ENCODE assay signal across 8 mouse cellular contexts in the genomic region with DNA sequence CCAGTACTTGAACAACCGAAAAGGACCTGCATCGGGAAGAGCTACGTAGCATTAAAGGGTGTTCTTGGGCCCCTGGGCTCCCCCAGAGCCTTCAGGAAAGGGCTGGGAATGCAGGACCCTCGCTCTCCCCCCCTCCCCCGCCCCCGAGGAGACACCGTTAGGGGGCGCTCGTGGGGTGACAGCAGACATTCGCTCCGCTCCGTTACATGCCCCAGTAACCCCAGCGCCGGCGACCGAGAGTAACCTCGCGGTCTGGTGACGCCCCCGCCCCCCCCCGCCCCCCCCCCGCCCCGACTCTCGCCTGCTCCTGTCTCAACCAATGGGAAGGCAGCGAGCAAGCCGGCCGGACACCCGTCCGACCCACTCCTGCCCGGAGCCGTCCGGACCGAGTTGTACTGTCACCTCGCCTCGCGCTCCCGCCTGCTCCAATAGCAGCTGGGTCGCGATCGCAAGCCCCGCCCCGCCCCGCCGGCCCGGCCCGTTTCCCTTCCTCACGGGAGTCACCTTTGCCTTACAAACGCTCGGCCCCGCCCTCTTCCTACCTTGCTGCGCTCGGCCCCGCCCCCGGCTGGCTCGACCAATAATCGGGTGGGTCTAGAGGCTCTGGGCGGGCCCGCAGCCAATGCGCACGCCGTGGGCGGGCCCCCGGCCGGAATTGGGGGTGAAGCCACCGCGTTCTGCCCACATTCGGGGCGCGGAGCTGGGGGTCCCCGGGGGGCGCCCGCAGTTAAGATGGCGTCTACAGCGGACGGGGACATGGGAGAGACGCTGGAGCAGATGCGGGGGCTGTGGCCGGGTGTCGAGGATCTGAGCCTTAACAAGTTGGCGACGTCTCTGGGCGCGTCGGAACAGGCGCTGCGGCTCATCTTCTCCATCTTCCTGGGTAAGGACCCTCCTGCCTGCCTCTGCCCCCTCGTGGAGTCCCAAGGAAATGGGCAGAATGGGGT. TPM values are rescaled to one million over a fixed set of nuclear protein-coding genes. Genes with fewer than 3 reads are reported as not detected.
DNase-seq lines count a peak whose midpoint lies in the region; ATAC-seq and TF ChIP-seq lines count a peak whose summit lies in the region.

Gene Lpcat3, plus strand, starts transcription at position 551 of the 947 bp plus-strand sequence.

- TF ChIP-seq CTCF in ES-Bruce4 (IDR thresholded peaks at IDR 0.05; ENCODE audit: low read depth, low read length) = peak; percentile 53
- TF ChIP-seq CTCF in liver, postnatal 0 days (IDR thresholded peaks at IDR 0.05; ENCODE audit: low read depth) = peak; percentile 80

- no peaks in the 10 kb centered on the region for H3K36me3 ChIP-seq in ES-Bruce4 (ENCODE audit: control insufficient read depth, insufficient read depth, low read length, poor library complexity, severe bottlenecking)
- H3K36me3 ChIP-seq in forebrain, embryonic 13.5 days (ENCODE audit: poor library complexity, severe bottlenecking) = no peaks in the 10 kb centered on the region
- H3K36me3 ChIP-seq in liver, postnatal 0 days (replicated peaks; ENCODE audit: insufficient read depth, low read length) = peaks cover 11% of the 10 kb centered on the region
- no peaks in the 10 kb centered on the region for H3K36me3 ChIP-seq in neural tube, embryonic 14.5 days (ENCODE audit: control insufficient read depth, insufficient read depth, low read length)

- peak within 1 kb of the TSS; percentile 53 for H3K27ac ChIP-seq in ES-Bruce4 (ENCODE audit: insufficient read depth, low read length)
- H3K27ac ChIP-seq in forebrain, embryonic 13.5 days = peak within 1 kb of the TSS; percentile 44
- peak within 1 kb of the TSS; percentile 88 for H3K27ac ChIP-seq in liver, postnatal 0 days (ENCODE audit: low read depth)
- H3K27ac ChIP-seq in neural tube, embryonic 14.5 days (ENCODE audit: low read depth, low read length) = peak within 1 kb of the TSS; percentile 74

- H3K4me3 ChIP-seq in ES-Bruce4 (ENCODE audit: low read depth, low read length) = peak within 1 kb of the TSS; percentile 92
- H3K4me3 ChIP-seq in forebrain, embryonic 13.5 days = peak within 1 kb of the TSS; percentile 60
- peak within 1 kb of the TSS; percentile 78 for H3K4me3 ChIP-seq in liver, postnatal 0 days (ENCODE audit: low read depth, low read length)
- H3K4me3 ChIP-seq in neural tube, embryonic 14.5 days (ENCODE audit: low read depth, low read length) = peak within 1 kb of the TSS; percentile 68

- no peaks in the 10 kb centered on the region for H3K9me3 ChIP-seq in ES-Bruce4 (replicated peaks; ENCODE audit: control insufficient read depth, insufficient read depth, low read length, poor library complexity, severe bottlenecking)
- H3K9me3 ChIP-seq in forebrain, embryonic 13.5 days (replicated peaks) = no peaks in the 10 kb centered on the region
- H3K9me3 ChIP-seq in liver, postnatal 0 days (ENCODE audit: low read length) = no peaks in the 10 kb centered on the region
- H3K9me3 ChIP-seq in neural tube, embryonic 14.5 days (ENCODE audit: control insufficient read depth, low read length) = no peaks in the 10 kb centered on the region

- ATAC-seq in cerebellum, adult (ENCODE audit: insufficient number of reproducible peaks, low FRiP score, low TSS enrichment) = peak; percentile 95
- peak; percentile 97 for ATAC-seq in forebrain, embryonic 13.5 days
- peak; percentile 96 for ATAC-seq in liver, postnatal 0 days
- ATAC-seq in neural tube, embryonic 14.5 days (ENCODE audit: low read depth) = peak; percentile 97

- TF ChIP-seq POLR2A in ES-Bruce4 (IDR thresholded peaks at IDR 0.05; ENCODE audit: insufficient read depth, low read length) = no peak

- 1% methylated on average over 60 of the region's 87 CpGs for WGBS in forebrain, embryonic 13.5 days
- under 1% methylated on average over 86 of the region's 87 CpGs for WGBS in large intestine, adult 2 months
- 3% methylated on average over 58 of the region's 87 CpGs for WGBS in liver, postnatal 0 days (ENCODE audit: insufficient replicate concordance)
- under 1% methylated on average over 70 of the region's 87 CpGs for WGBS in neural tube, embryonic 14.5 days

- H3K27me3 ChIP-seq in ES-Bruce4 (ENCODE audit: control insufficient read depth, insufficient read depth, low read length, poor library complexity, severe bottlenecking) = no peaks in the 10 kb centered on the region
- H3K27me3 ChIP-seq in forebrain, embryonic 13.5 days = no peaks in the 10 kb centered on the region
- no peaks in the 10 kb centered on the region for H3K27me3 ChIP-seq in liver, postnatal 0 days (ENCODE audit: insufficient read depth, low read length)
- no peaks in the 10 kb centered on the region for H3K27me3 ChIP-seq in neural tube, embryonic 14.5 days (ENCODE audit: control insufficient read depth, insufficient read depth, low read length)

- TF ChIP-seq EP300 in ES-Bruce4 (IDR thresholded peaks at IDR 0.05; ENCODE audit: insufficient read depth, low read depth, low read length) = no peak
- 0 out of 2 replicates have a peak, but pooled peaks have one; percentile 19 for TF ChIP-seq EP300 in liver, postnatal 0 days (IDR thresholded peaks at IDR 0.05; ENCODE audit: low read depth)

- H3K4me1 ChIP-seq in ES-Bruce4 (ENCODE audit: control insufficient read depth, insufficient read depth, low read length) = no peaks in the 10 kb centered on the region
- H3K4me1 ChIP-seq in forebrain, embryonic 13.5 days = peaks cover 5% of the 10 kb centered on the region; the same call in 1 of the 2 replicates
- peaks cover 15% of the 10 kb centered on the region for H3K4me1 ChIP-seq in liver, postnatal 0 days (ENCODE audit: insufficient read depth)
- H3K4me1 ChIP-seq in neural tube, embryonic 14.5 days (ENCODE audit: control insufficient read depth, insufficient read depth, low read length) = no peaks in the 10 kb centered on the region

- peak; percentile 98 to 99 for DNase-seq in heart, postnatal 10 days
- peak; percentile 82 for DNase-seq in large intestine, adult 2 months (ENCODE audit: low read depth, low spot score)
- peak; percentile 100 for DNase-seq in liver, postnatal 0 days
- DNase-seq in testis, postnatal 10 days (ENCODE audit: low spot score) = peak; percentile 99

- H3K4me2 ChIP-seq in forebrain, embryonic 13.5 days = peak within 1 kb of the TSS; percentile 66
- peak within 1 kb of the TSS; percentile 90 for H3K4me2 ChIP-seq in liver, postnatal 0 days (ENCODE audit: low read depth, low read length)
- H3K4me2 ChIP-seq in neural tube, embryonic 14.5 days (ENCODE audit: low read depth, low read length) = peak within 1 kb of the TSS; percentile 66

- peak within 1 kb of the TSS; percentile 60 for H3K9ac ChIP-seq in ES-Bruce4 (ENCODE audit: low read depth, poor library complexity, severe bottlenecking)
- H3K9ac ChIP-seq in forebrain, embryonic 13.5 days = peak within 1 kb of the TSS; percentile 66
- H3K9ac ChIP-seq in liver, postnatal 0 days (replicated peaks) = peak within 1 kb of the TSS; percentile 91
- H3K9ac ChIP-seq in neural tube, embryonic 14.5 days (replicated peaks; ENCODE audit: low read depth, low read length) = peak within 1 kb of the TSS; percentile 56

- intact Hi-C loops in heart, postnatal 10 days (cut with DNase I) = loop anchor here (2.0 to 5.0 kb wide), 4 partner anchors 30 to 95 kb away; partner anchors contain the start of genes Atn1, Gm45234 and Grcc10

RNA-seq across cellular contexts. Expression of gene Lpcat3, which starts in this region (rescaled TPM):
- polyA plus RNA-seq in ES-Bruce4 (2011; ENCODE audit: insufficient read depth, insufficient read length, low read depth, missing spikeins) = 69.3 and 73.8 TPM in 2 replicates
- polyA plus RNA-seq in forebrain, embryonic 13.5 days (2015; fragmentation: Nextera tagmentation; extraction: Ambion mirVana) = 34.8 and 36.6 TPM in 2 replicates
- 10 to 100 TPM; 56.5 to 68.8 TPM for total RNA-seq in heart, postnatal 10 days (2021)
- polyA plus RNA-seq in large intestine, adult 2 months (2012; rRNA removed) = 211 and 383 TPM in 2 replicates
- polyA plus RNA-seq in liver, postnatal 0 days (2015; fragmentation: Nextera tagmentation; extraction: Ambion mirVana) = 68.7 and 72.6 TPM in 2 replicates
- 40.0 and 44.7 TPM in 2 replicates for polyA plus RNA-seq in neural tube, embryonic 14.5 days (2014; fragmentation: Nextera tagmentation; extraction: Ambion mirVana)

Comparison
In these comparisons a context has a peak if more than half of its experiments do, and no peak if none do; other contexts are left out.
1. Peak in every context shown above with its lines: DNase-seq, ATAC-seq, H3K4me3 ChIP-seq and H3K27ac ChIP-seq.